Mouse (Mus musculus): ENCODE results near the gene Herpud1. TPM values are rescaled to one million over a fixed set of nuclear protein-coding genes. Genes with fewer than 3 reads are reported as not detected.

Gene Herpud1
- total and polyA plus RNA-seq, 2 experiments from 2014 or later, result 131 to 177 TPM

DNA sequence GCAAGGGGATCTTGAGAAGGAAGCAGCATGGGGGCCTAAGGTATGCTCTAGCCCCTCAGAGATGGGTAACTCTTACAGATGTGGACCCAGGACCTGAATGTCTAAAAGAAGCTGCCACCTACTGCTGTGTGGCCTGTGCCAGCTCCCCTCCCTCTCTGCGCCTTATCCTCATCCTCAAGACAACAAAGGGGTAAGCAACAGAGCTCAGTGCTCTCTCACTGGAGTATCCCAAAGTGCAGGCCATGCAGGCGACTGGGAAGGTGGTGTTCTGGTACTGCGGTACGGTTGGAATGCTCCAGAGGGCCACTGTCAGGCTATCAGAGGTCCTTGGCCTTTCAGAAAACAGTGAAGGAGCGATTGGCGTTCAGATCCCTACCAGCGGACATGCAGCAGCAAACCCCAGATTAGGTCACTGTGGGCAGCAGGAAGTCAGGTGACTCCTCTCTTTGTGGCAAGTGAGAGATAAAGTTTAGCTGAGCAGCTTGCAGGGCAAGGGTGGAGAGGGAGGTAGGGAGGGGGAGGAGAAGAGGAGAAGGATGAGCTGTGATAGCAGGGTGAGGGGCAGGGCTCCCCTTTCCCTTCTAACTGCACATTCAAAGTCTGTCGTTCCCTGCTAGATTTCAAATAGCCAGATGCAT lies 22.3 kb downstream of the Herpud1 start:
- ATAC-seq (ENCODE audit: insufficient read depth, low read depth), result no peak
- peaks cover 9% of the 10 kb centered on the region; the same call in 1 of the 2 replicates for H3K4me1 ChIP-seq (ENCODE audit: control insufficient read depth, insufficient read depth)
- H3K36me3 ChIP-seq (replicated peaks; ENCODE audit: control insufficient read depth, insufficient read depth, low read length), result no peaks in the 10 kb centered on the region
- H3K9me3 ChIP-seq (replicated peaks; ENCODE audit: control insufficient read depth, low read length), result no peaks in the 10 kb centered on the region
- no peaks in the 10 kb centered on the region for H3K27me3 ChIP-seq (ENCODE audit: control insufficient read depth, insufficient read depth, low read length)
- no peak overlapping the region for H3K27ac ChIP-seq (ENCODE audit: low read depth)
- no peak overlapping the region for H3K4me3 ChIP-seq (ENCODE audit: low read depth, low read length)
- no peak for TF ChIP-seq CTCF (IDR thresholded peaks at IDR 0.05; ENCODE audit: low read depth)
- no peak for TF ChIP-seq EP300 (IDR thresholded peaks at IDR 0.05; ENCODE audit: low read depth)
- 18% methylated on average over 8 of the region's 8 CpGs for WGBS
- no peak overlapping the region for H3K4me2 ChIP-seq (ENCODE audit: low read depth, low read length)
- DNase-seq (ENCODE audit: low spot score), result no peak
- H3K9ac ChIP-seq (replicated peaks; ENCODE audit: low read depth, low read length), result no peak overlapping the region

DNA sequence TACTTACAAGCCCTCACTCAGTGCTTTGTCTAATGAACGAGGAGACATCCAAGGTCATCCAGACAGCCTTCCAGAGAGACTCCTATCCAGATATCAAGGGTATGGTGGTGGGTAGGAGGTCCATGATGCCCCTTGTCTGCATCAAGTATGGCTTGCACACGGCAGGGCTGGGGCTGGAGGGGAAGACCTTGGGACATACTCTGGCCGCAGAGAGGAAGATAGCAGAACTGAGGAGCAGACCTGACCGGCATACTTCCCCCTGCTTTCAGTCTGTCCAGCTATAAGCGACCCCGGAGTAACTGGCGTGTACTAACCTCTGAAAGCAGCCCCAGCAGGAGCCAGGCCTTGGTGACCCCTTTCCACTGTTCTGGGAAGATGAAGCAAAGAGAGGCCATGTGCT lies 23.3 kb downstream of the Herpud1 start:
- no peak overlapping the region for H3K9ac ChIP-seq (replicated peaks; ENCODE audit: low read depth, low read length)
- 85% methylated on average over 7 of the region's 7 CpGs for WGBS
- no peak overlapping the region for H3K4me2 ChIP-seq (ENCODE audit: low read depth, low read length)
- H3K4me1 ChIP-seq (ENCODE audit: control insufficient read depth, insufficient read depth), result peaks cover 9% of the 10 kb centered on the region; the same call in 1 of the 2 replicates
- ATAC-seq (ENCODE audit: insufficient read depth, low read depth) (no peak), DNase-seq (ENCODE audit: low spot score) (no peak)
- H3K27ac ChIP-seq (ENCODE audit: low read depth), result no peak overlapping the region
- no peaks in the 10 kb centered on the region for H3K36me3 ChIP-seq (replicated peaks; ENCODE audit: control insufficient read depth, insufficient read depth, low read length)
- TF ChIP-seq CTCF (IDR thresholded peaks at IDR 0.05; ENCODE audit: low read depth), result no peak
- no peak for TF ChIP-seq EP300 (IDR thresholded peaks at IDR 0.05; ENCODE audit: low read depth)
- H3K9me3 ChIP-seq (replicated peaks; ENCODE audit: control insufficient read depth, low read length), result no peaks in the 10 kb centered on the region
- H3K27me3 ChIP-seq (ENCODE audit: control insufficient read depth, insufficient read depth, low read length), result no peaks in the 10 kb centered on the region
- no peak overlapping the region for H3K4me3 ChIP-seq (ENCODE audit: low read depth, low read length)

- DNase-seq (ENCODE audit: low spot score) (no peak), ATAC-seq (ENCODE audit: insufficient read depth, low read depth) (no peak)
- no peak overlapping the region for H3K4me3 ChIP-seq (ENCODE audit: low read depth, low read length)
- WGBS, result 72% methylated on average over 6 of the region's 6 CpGs
- H3K27ac ChIP-seq (ENCODE audit: low read depth), result no peak overlapping the region
- H3K36me3 ChIP-seq (replicated peaks; ENCODE audit: control insufficient read depth, insufficient read depth, low read length), result no peaks in the 10 kb centered on the region
- no peak overlapping the region for H3K9ac ChIP-seq (replicated peaks; ENCODE audit: low read depth, low read length)
- no peak overlapping the region for H3K4me2 ChIP-seq (ENCODE audit: low read depth, low read length)
- TF ChIP-seq EP300 (IDR thresholded peaks at IDR 0.05; ENCODE audit: low read depth) (no peak), CTCF (IDR thresholded peaks at IDR 0.05; ENCODE audit: low read depth) (no peak)
- H3K9me3 ChIP-seq (replicated peaks; ENCODE audit: control insufficient read depth, low read length), result no peaks in the 10 kb centered on the region
- H3K4me1 ChIP-seq (ENCODE audit: control insufficient read depth, insufficient read depth), result peaks cover 9% of the 10 kb centered on the region; the same call in 1 of the 2 replicates
- no peaks in the 10 kb centered on the region for H3K27me3 ChIP-seq (ENCODE audit: control insufficient read depth, insufficient read depth, low read length)
Measured at GRCm38 (mm10) chr8:94412518-94412917, 26.3 kb downstream of the Herpud1 start.

DNA sequence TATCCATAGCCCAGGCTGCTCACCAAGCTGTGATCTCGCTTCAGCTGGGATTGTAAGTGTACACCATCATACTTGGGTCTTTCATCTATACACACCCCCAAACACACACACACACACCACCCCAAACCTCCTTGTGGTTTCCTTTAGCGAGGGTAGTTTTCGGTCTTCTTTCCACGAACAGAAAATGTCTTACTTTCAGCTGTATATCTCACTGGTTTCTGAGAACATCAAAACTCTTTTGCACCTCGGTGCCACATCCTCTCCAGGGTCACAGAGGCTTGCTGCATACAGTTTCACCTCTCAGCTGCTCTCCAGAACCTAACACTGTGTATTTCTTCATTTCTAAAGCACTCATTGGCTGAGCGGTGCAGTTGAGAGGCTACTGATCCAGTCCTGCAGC lies 27.3 kb downstream of the Herpud1 start:
- no peak overlapping the region for H3K4me3 ChIP-seq (ENCODE audit: low read depth, low read length)
- DNase-seq (ENCODE audit: low spot score) (no peak), ATAC-seq (ENCODE audit: insufficient read depth, low read depth) (no peak)
- H3K27ac ChIP-seq (ENCODE audit: low read depth), result no peak overlapping the region
- TF ChIP-seq EP300 (IDR thresholded peaks at IDR 0.05; ENCODE audit: low read depth) (no peak), CTCF (IDR thresholded peaks at IDR 0.05; ENCODE audit: low read depth) (no peak)
- no peaks in the 10 kb centered on the region for H3K9me3 ChIP-seq (replicated peaks; ENCODE audit: control insufficient read depth, low read length)
- H3K27me3 ChIP-seq (ENCODE audit: control insufficient read depth, insufficient read depth, low read length), result no peaks in the 10 kb centered on the region
- 78% methylated on average over 6 of the region's 6 CpGs for WGBS
- no peaks in the 10 kb centered on the region for H3K36me3 ChIP-seq (replicated peaks; ENCODE audit: control insufficient read depth, insufficient read depth, low read length)
- H3K9ac ChIP-seq (replicated peaks; ENCODE audit: low read depth, low read length), result no peak overlapping the region
- no peak overlapping the region for H3K4me2 ChIP-seq (ENCODE audit: low read depth, low read length)
- H3K4me1 ChIP-seq (ENCODE audit: control insufficient read depth, insufficient read depth), result peaks cover 6% of the 10 kb centered on the region; the same call in 1 of the 2 replicates

DNA sequence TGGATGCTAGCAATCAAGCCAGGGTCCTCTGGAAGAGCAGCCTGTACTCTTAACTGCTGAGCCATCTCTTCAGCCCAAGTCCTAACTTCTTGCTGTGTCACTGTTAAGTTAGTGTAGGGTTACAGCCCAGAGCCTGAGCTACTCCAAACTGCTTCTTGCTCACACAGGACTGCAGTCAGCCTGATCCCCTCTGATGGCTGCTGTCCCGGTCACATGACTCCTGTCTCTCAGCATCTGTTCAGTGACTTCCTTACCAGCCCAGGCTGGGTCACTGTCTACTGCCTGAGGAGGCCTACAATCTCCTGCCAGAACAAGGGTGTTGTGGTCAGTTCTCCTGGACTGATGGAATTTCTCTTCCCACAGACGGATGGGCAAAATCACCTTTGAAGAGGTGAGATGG lies 29.0 kb downstream of the Herpud1 start:
- no peaks in the 10 kb centered on the region for H3K4me1 ChIP-seq (ENCODE audit: control insufficient read depth, insufficient read depth)
- ATAC-seq (ENCODE audit: insufficient read depth, low read depth) (no peak), DNase-seq (ENCODE audit: low spot score) (no peak)
- no peak for TF ChIP-seq EP300 (IDR thresholded peaks at IDR 0.05; ENCODE audit: low read depth)
- TF ChIP-seq CTCF (IDR thresholded peaks at IDR 0.05; ENCODE audit: low read depth), result no peak
- no peak overlapping the region for H3K9ac ChIP-seq (replicated peaks; ENCODE audit: low read depth, low read length)
- H3K4me3 ChIP-seq (ENCODE audit: low read depth, low read length), result no peak overlapping the region
- no peak overlapping the region for H3K4me2 ChIP-seq (ENCODE audit: low read depth, low read length)
- H3K9me3 ChIP-seq (replicated peaks; ENCODE audit: control insufficient read depth, low read length), result no peaks in the 10 kb centered on the region
- no peaks in the 10 kb centered on the region for H3K36me3 ChIP-seq (replicated peaks; ENCODE audit: control insufficient read depth, insufficient read depth, low read length)
- WGBS, result 65% methylated on average over 2 of the region's 2 CpGs
- no peaks in the 10 kb centered on the region for H3K27me3 ChIP-seq (ENCODE audit: control insufficient read depth, insufficient read depth, low read length)
- no peak overlapping the region for H3K27ac ChIP-seq (ENCODE audit: low read depth)

GRCm38 (mm10) chr8:94418017-94418416 lies 31.8 kb downstream of the Herpud1 start:
- ATAC-seq (ENCODE audit: insufficient read depth, low read depth) (no peak), DNase-seq (ENCODE audit: low spot score) (no peak)

More at GRCm38 (mm10) chr8:94418017-94418416, 31.8 kb downstream of the Herpud1 start:
- Histone ChIP-seq H3K27ac (ENCODE audit: low read depth) (no peak overlapping the region), H3K4me2 (ENCODE audit: low read depth, low read length) (no peak overlapping the region), H3K36me3 (replicated peaks; ENCODE audit: control insufficient read depth, insufficient read depth, low read length) (no peaks in the 10 kb centered on the region), H3K9me3 (replicated peaks; ENCODE audit: control insufficient read depth, low read length) (no peaks in the 10 kb centered on the region), H3K9ac (replicated peaks; ENCODE audit: low read depth, low read length) (no peak overlapping the region), H3K27me3 (ENCODE audit: control insufficient read depth, insufficient read depth, low read length) (no peaks in the 10 kb centered on the region), H3K4me3 (ENCODE audit: low read depth, low read length) (no peak overlapping the region), H3K4me1 (ENCODE audit: control insufficient read depth, insufficient read depth) (no peaks in the 10 kb centered on the region)
- TF ChIP-seq EP300 (IDR thresholded peaks at IDR 0.05; ENCODE audit: low read depth) (no peak), CTCF (IDR thresholded peaks at IDR 0.05; ENCODE audit: low read depth) (no peak)
- 64% methylated on average over 9 of the region's 9 CpGs for WGBS

All from heart, postnatal 0 days (tissue).